In the genomic region with DNA sequence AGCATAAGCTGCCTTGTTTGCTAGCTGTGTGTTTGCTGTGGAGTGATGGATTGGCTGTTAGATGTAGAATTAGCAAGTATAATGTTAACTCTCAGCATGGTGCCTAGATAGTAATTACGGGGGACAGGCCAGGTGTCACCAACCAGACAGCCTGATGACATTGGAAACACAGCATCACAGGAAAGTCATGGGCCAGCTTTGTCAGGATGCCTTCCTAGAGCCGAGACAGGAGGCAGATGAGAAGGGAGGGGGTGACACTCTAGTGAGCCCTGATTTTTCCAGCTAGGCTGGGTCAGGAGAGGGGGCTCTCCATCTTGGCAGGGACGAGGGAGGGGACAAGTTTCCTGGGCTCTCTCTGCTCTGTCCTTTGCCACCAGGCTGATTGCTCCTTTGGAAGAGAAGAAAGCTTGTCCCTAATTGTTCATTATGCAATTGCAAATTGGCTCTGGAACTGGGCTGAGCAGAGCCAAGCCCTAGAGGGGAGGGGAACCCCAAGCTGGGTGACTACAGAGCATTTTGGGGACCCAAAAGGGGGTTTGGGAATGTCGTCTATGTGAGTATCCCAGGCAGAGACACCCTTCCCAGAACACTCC, we compare ENCODE assay signal across 8 mouse cellular contexts. TPM values are rescaled to one million over a fixed set of nuclear protein-coding genes. Genes with fewer than 3 reads are reported as not detected.
DNase-seq lines count a peak whose midpoint lies in the region; ATAC-seq and TF ChIP-seq lines count a peak whose summit lies in the region.

No protein-coding gene starts in this region.

- no peak for TF ChIP-seq EP300 in liver, postnatal 0 days (IDR thresholded peaks at IDR 0.05; ENCODE audit: low read depth)

- no peak overlapping the region; the same call in 1 of the 2 replicates for H3K4me2 ChIP-seq in hindbrain, embryonic 16.5 days (ENCODE audit: low read length)
- H3K4me2 ChIP-seq in midbrain, postnatal 0 days (ENCODE audit: low read depth, low read length, poor library complexity, severe bottlenecking): 0 out of 2 replicates have a peak overlapping the region, but pooled peaks have one; percentile 37
- H3K4me2 ChIP-seq in liver, postnatal 0 days (ENCODE audit: low read depth, low read length): no peak overlapping the region

- no peak for TF ChIP-seq CTCF in left cerebral cortex, adult 2 months (IDR thresholded peaks at IDR 0.05)
- no peak for TF ChIP-seq CTCF in midbrain, postnatal 0 days (IDR thresholded peaks at IDR 0.05)
- TF ChIP-seq CTCF in liver, postnatal 0 days (IDR thresholded peaks at IDR 0.05; ENCODE audit: low read depth): no peak

- H3K36me3 ChIP-seq in forebrain, embryonic 10.5 days (replicated peaks): peaks cover 9% of the 10 kb centered on the region; the same call in 1 of the 2 replicates
- no peaks in the 10 kb centered on the region for H3K36me3 ChIP-seq in hindbrain, embryonic 16.5 days (ENCODE audit: control insufficient read depth, insufficient read depth, low read length)
- H3K36me3 ChIP-seq in midbrain, postnatal 0 days (ENCODE audit: insufficient read depth, low read length): no peaks in the 10 kb centered on the region
- no peaks in the 10 kb centered on the region; the same call in 1 of the 2 replicates for H3K36me3 ChIP-seq in liver, postnatal 0 days (replicated peaks; ENCODE audit: insufficient read depth, low read length)

- 27% methylated on average over 4 of the region's 4 CpGs for WGBS in forebrain, embryonic 10.5 days
- WGBS in hindbrain, embryonic 16.5 days: 4% methylated on average over 4 of the region's 4 CpGs
- 8% methylated on average over 4 of the region's 4 CpGs for WGBS in midbrain, postnatal 0 days
- 55% methylated on average over 4 of the region's 4 CpGs for WGBS in liver, postnatal 0 days (ENCODE audit: insufficient replicate concordance)

- ATAC-seq in hindbrain, embryonic 16.5 days: peak; percentile 82
- ATAC-seq in midbrain, postnatal 0 days (ENCODE audit: low FRiP score): peak; percentile 57
- no peak for ATAC-seq in liver, postnatal 0 days

- H3K27ac ChIP-seq in left cerebral cortex, adult 2 months: peak overlapping the region; percentile 15; the same call in 1 of the 2 replicates
- peak overlapping the region; percentile 59 for H3K27ac ChIP-seq in forebrain, embryonic 10.5 days
- H3K27ac ChIP-seq in hindbrain, embryonic 16.5 days (ENCODE audit: low read depth, low read length): peak overlapping the region; percentile 82
- peak overlapping the region; percentile 86 for H3K27ac ChIP-seq in midbrain, postnatal 0 days (ENCODE audit: low read depth, low read length)
- H3K27ac ChIP-seq in liver, postnatal 0 days (ENCODE audit: low read depth): no peak overlapping the region

- intact Hi-C loops in left cerebral cortex, adult 2 months (cut with DNase I): no loop called here
- intact Hi-C loops in left cerebral cortex, postnatal 36 days (cut with DNase I): no loop called here

- H3K27me3 ChIP-seq in forebrain, embryonic 10.5 days (ENCODE audit: poor library complexity, severe bottlenecking): peaks cover 12% of the 10 kb centered on the region; the same call in 1 of the 2 replicates
- no peaks in the 10 kb centered on the region for H3K27me3 ChIP-seq in hindbrain, embryonic 16.5 days (replicated peaks; ENCODE audit: control insufficient read depth, insufficient read depth, low read length)
- no peaks in the 10 kb centered on the region for H3K27me3 ChIP-seq in midbrain, postnatal 0 days (ENCODE audit: insufficient read depth, low read length)
- H3K27me3 ChIP-seq in liver, postnatal 0 days (ENCODE audit: insufficient read depth, low read length): no peaks in the 10 kb centered on the region

- no peak overlapping the region for H3K4me3 ChIP-seq in left cerebral cortex, adult 2 months
- no peak overlapping the region for H3K4me3 ChIP-seq in forebrain, embryonic 10.5 days
- H3K4me3 ChIP-seq in hindbrain, embryonic 16.5 days (ENCODE audit: low read length): no peak overlapping the region
- no peak overlapping the region for H3K4me3 ChIP-seq in midbrain, postnatal 0 days (ENCODE audit: low read depth, low read length)
- no peak overlapping the region for H3K4me3 ChIP-seq in liver, postnatal 0 days (ENCODE audit: low read depth, low read length)

- H3K9ac ChIP-seq in hindbrain, embryonic 16.5 days (ENCODE audit: low read depth, low read length): 0 out of 2 replicates have a peak overlapping the region, but pooled peaks have one; percentile 4
- H3K9ac ChIP-seq in midbrain, postnatal 0 days (replicated peaks; ENCODE audit: low read length, poor library complexity, severe bottlenecking): no peak overlapping the region
- H3K9ac ChIP-seq in liver, postnatal 0 days (replicated peaks): no peak overlapping the region

- H3K9me3 ChIP-seq in forebrain, embryonic 10.5 days: no peaks in the 10 kb centered on the region
- H3K9me3 ChIP-seq in hindbrain, embryonic 16.5 days (ENCODE audit: control insufficient read depth, low read length): no peaks in the 10 kb centered on the region
- no peaks in the 10 kb centered on the region for H3K9me3 ChIP-seq in midbrain, postnatal 0 days (ENCODE audit: low read length)
- H3K9me3 ChIP-seq in liver, postnatal 0 days (ENCODE audit: low read length): no peaks in the 10 kb centered on the region

- DNase-seq in left cerebral cortex, adult 2 months (ENCODE audit: extremely low spot score in 1 of 2, low spot score in 2 of 2): peak in 1 of 2 experiments; percentile 42
- DNase-seq in left cerebral cortex, postnatal 36 days (ENCODE audit: low spot score in 2 of 2): no peak
- no peak for DNase-seq in forebrain, embryonic 10.5 days (ENCODE audit: extremely low spot score, low spot score)
- DNase-seq in midbrain, postnatal 0 days (ENCODE audit: low spot score): peak; percentile 83
- no peak for DNase-seq in T-cell, adult 2 months (ENCODE audit: low spot score)
- no peak for DNase-seq in urinary bladder, adult 2 months (ENCODE audit: low spot score)
- no peak for DNase-seq in liver, postnatal 0 days

- peaks cover 58% of the 10 kb centered on the region for H3K4me1 ChIP-seq in forebrain, embryonic 10.5 days
- peaks cover 29% of the 10 kb centered on the region for H3K4me1 ChIP-seq in hindbrain, embryonic 16.5 days (ENCODE audit: control insufficient read depth, insufficient read depth, low read depth, low read length)
- peaks cover 21% of the 10 kb centered on the region for H3K4me1 ChIP-seq in midbrain, postnatal 0 days (ENCODE audit: insufficient read depth, low read length)
- no peaks in the 10 kb centered on the region; the same call in 1 of the 2 replicates for H3K4me1 ChIP-seq in liver, postnatal 0 days (ENCODE audit: insufficient read depth)

RNA-seq across cellular contexts. Expression of a gene that starts 29.6 kb away (rescaled TPM):
- 10 to 100 TPM; 83.7 to 98.1 TPM for total RNA-seq in left cerebral cortex, adult 2 months (2021)
- 10 to 100 TPM; 80.5 to 83.0 TPM for total RNA-seq in left cerebral cortex, postnatal 36 days (2021)
- 27.5 and 28.6 TPM in 2 replicates for polyA plus RNA-seq in forebrain, embryonic 10.5 days (2016; fragmentation: Nextera tagmentation; extraction: Ambion mirVana)
- 18.5 and 29.8 TPM in 2 replicates for polyA plus RNA-seq in hindbrain, embryonic 16.5 days (2015; fragmentation: Nextera tagmentation; extraction: Ambion mirVana)
- total RNA-seq in midbrain, postnatal 0 days (2014; rRNA removed): 36.3 and 51.9 TPM in 2 replicates
- 23.2 and 23.7 TPM in 2 replicates for polyA plus RNA-seq in midbrain, postnatal 0 days (2015; fragmentation: Nextera tagmentation; extraction: Ambion mirVana)
- polyA plus RNA-seq in urinary bladder, adult 2 months (2012; rRNA removed): 30.0 and 73.4 TPM in 2 replicates
- 32.9 and 35.7 TPM in 2 replicates for polyA plus RNA-seq in liver, postnatal 0 days (2015; fragmentation: Nextera tagmentation; extraction: Ambion mirVana)
